Mouse (Mus musculus): ENCODE measurements around the gene Gprc6a.

The Gprc6a gene

DNA sequence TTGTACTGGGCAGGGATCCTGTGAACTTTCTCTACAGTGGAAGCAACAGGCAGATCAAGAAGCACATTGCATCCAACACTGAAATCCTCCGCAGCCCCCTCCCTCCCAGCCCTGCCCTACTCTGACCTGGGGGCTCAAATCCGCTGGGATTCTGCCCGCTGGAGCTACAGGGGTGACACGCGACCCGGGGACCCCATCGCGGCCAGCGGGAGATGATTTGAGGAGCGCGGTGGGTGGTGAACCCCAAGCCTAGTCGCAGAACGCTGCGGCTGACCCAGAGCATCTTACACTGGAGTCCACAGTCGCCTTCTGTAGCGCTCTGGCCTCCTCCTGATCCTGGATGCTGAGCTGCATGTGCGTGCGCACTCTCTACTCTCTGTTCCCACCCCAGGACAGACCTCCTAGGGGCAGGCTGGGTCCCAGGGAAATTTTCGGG lies 41.1 kb downstream of the Gprc6a start, which contains the start of gene Fam162b:
Gene Fam162b, minus strand, starts transcription at position 379 of the 436 bp plus-strand sequence.
- no peak for DNase-seq (ENCODE audit: inconsistent ontology term)

DNA sequence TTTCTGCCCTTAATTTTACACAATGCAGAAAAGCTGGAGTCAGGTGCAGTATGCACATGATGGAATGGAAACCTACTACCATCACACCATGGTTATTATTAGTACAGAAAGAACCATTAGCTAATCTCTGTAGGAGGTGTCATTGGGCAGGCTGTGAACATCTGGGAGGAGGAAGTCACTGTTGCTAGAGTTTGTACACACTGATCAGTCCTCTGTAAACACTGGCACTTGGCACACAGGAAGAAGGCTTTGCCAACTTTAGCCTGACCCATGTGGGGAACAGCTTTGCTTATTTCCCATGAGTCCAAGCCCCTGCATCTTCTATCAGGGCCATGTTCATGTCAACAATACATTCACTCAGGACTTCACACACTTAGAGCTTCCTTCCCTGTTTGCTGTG lies 46.3 kb downstream of the Gprc6a start:
- no peak for DNase-seq (ENCODE audit: inconsistent ontology term)

DNA sequence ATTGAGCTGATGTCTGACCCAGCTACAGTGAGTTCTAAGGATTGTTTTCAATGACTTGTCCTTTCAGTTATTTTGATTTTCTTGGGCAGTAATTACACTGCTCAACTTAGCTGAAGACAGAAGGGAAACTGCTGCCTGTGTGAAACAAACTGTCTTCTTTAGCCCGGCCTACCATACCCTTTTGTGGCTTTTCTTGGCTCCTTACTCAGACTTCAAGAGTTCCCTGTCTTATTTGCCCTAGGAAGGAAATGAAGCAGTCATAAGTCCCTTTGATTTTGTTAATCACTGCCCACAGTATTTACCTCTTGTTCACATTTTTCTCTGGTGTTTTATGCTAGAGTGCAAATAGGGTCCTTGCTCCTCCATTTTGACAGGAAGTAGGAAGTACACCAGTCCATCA lies 46.9 kb downstream of the Gprc6a start:
- no peak for DNase-seq (ENCODE audit: inconsistent ontology term)

DNA sequence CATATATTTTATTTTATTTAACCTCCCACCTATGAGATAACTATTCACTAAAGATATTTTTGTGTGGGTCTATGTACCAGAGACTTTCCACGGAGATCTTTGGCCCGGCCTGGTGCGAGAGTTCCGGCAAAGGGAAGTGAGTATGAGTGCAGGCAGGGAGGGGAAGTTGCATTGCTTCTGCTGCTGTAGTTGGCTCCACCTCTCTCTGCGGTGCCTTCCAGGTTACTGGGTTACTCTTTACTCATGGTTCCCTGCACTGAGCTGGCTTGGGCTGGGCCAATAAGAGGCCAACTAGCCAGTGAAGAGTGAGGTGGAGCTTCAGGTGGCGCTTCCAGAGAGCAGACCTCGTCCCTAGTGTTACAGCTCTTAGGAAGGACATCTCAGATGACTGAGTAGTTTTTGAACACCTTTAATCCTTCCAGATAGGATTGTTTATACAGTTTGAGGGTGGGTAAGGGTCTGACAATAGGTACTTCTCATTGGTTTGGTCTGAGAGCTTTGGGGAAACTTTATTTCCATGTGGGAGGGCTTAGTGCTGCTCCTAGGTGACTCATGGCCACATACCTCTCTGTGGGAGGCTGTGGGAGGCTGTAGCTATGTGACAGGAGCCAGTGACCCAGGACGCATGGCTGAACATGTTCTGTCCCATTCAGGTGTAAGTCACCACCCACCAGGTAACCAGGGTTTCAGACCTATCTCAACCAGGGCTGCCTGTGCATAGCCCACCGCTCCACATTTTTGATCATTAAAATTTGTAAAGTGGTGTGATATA lies 59.9 kb downstream of the Gprc6a start:
- no peak for DNase-seq (ENCODE audit: inconsistent ontology term)

All from Muller cell, postnatal 12 days (primary cell).